Mouse (Mus musculus) embryonic facial prominence, embryonic 10.5 days (tissue): ENCODE measurements around the gene Igdcc4. TPM values are rescaled to one million over a fixed set of nuclear protein-coding genes. Genes with fewer than 3 reads are reported as not detected.

Source experiments
- DNase-seq: peaks from one replicate; pipeline ENCODE4 v3.0.0-alpha.2; 2017; ENCODE audit warnings: low spot score
- H3K27ac ChIP-seq: fragments of 300-500 bp; sonication (generic); replicated peaks from 2 replicates; pipeline ENCODE4 v1.5.1; 2016; ENCODE audit warnings: mild to moderate bottlenecking
- H3K27me3 ChIP-seq: fragments of 300-500 bp; sonication (generic); replicated peaks from 2 replicates; pipeline ENCODE4 v1.6.1; 2016; ENCODE audit warnings: low read depth, mild to moderate bottlenecking; ENCODE audit not compliant: poor library complexity, severe bottlenecking
- H3K36me3 ChIP-seq: fragments of 300-500 bp; sonication (generic); replicated peaks from 2 replicates; pipeline ENCODE4 v1.6.1; 2016; ENCODE audit warnings: mild to moderate bottlenecking, moderate library complexity
- H3K4me1 ChIP-seq: fragments of 300-500 bp; sonication (generic); 2 replicates; pipeline ENCODE4 v1.6.1; 2016
- H3K4me3 ChIP-seq: fragments of 300-500 bp; sonication (generic); 2 replicates; pipeline ENCODE4 v1.5.1; 2016; ENCODE audit warnings: mild to moderate bottlenecking, moderate library complexity
- H3K9me3 ChIP-seq: fragments of 300-500 bp; sonication (generic); 2 replicates; pipeline ENCODE4 v1.6.1; 2016; ENCODE audit warnings: mild to moderate bottlenecking
- WGBS: fragments of 180-500 bp; shearing (Covaris S2); methylation state at CpG from one replicate; pipeline ENCODE4 v1.1.7; 2016; 5-methylcytosine and 5-hydroxymethylcytosine counted together
- polyA plus RNA-seq: library from polyadenylated mRNA; unstranded; fragments of >200 nt; fragmentation: Nextera tagmentation; extraction: Ambion mirVana; gene quantifications from 2 replicates; pipeline ENCODE4 v1.2.1, GENCODE M21; 2016

Igdcc4 gene
- polyA plus RNA-seq, 1 experiment from 2014 or later: 9.7 TPM

GRCm38 (mm10) chr9:65166386-65166785 lies 65.1 kb downstream of the Igdcc4 start:
- 0 out of 2 replicates have a peak, but pooled peaks cover 4% of the 10 kb centered on the region for H3K27me3 ChIP-seq
- peak; percentile 81 for DNase-seq
- H3K9me3 ChIP-seq: no peaks in the 10 kb centered on the region
- peak overlapping the region; percentile 27; the same call in 1 of the 2 replicates for H3K4me3 ChIP-seq
- peaks cover 83% of the 10 kb centered on the region for H3K4me1 ChIP-seq
- H3K36me3 ChIP-seq: peaks cover 50% of the 10 kb centered on the region
- peak overlapping the region; percentile 83 for H3K27ac ChIP-seq
- 36% methylated on average over 9 of the region's 9 CpGs for WGBS

DNA sequence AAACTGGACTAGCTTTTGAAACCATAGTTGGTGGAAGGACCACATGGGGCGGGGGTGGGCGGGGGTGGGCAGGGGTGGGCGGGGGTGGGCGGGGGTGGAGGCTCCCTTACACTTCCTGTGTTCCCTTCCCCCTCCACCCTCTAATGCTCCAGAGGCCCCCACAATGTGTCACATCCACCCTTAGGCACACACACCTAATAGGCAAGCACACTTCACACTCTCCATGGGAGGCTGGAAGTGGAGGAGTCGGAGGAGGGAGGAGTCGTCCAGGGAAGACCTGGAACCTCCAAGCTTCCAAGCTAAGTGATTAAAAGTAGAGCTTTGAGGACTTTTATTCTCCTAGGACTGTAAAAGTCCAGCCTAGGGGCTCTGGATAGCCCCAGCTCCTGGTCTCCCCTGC lies 67.2 kb downstream of the Igdcc4 start:
- WGBS: 47% methylated on average over 6 of the region's 6 CpGs
- no peaks in the 10 kb centered on the region for H3K9me3 ChIP-seq
- H3K27ac ChIP-seq: peak overlapping the region; percentile 79
- H3K36me3 ChIP-seq: peaks cover 67% of the 10 kb centered on the region
- H3K4me3 ChIP-seq: no peak overlapping the region
- H3K27me3 ChIP-seq: no peaks in the 10 kb centered on the region
- no peak for DNase-seq
- H3K4me1 ChIP-seq: peaks cover 82% of the 10 kb centered on the region

DNA sequence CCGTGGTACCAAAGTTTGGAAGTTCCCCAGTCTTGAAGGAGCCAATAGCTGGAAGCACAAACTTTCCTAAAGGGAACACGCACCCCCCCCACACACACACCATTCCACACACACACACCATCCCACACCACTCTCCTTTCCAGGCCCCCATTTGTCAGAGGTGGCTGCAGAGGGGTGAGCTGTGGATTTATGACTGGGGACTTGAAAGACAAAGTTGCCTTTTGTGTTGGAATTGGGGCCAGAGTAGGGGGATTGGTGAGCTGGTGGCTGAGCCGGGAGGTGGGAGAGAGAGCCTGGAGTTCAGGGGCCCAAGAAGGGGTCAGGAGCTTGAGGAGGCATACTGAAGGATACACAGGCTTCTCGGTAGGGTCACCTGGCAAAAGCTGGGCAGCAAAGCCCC lies 67.7 kb downstream of the Igdcc4 start:
- Histone ChIP-seq H3K4me1 (peaks cover 81% of the 10 kb centered on the region), H3K27me3 (no peaks in the 10 kb centered on the region), H3K27ac (peak overlapping the region; percentile 79), H3K36me3 (peaks cover 71% of the 10 kb centered on the region), H3K9me3 (no peaks in the 10 kb centered on the region), H3K4me3 (no peak overlapping the region)
- 52% methylated on average over 4 of the region's 4 CpGs for WGBS
- DNase-seq: no peak

DNA sequence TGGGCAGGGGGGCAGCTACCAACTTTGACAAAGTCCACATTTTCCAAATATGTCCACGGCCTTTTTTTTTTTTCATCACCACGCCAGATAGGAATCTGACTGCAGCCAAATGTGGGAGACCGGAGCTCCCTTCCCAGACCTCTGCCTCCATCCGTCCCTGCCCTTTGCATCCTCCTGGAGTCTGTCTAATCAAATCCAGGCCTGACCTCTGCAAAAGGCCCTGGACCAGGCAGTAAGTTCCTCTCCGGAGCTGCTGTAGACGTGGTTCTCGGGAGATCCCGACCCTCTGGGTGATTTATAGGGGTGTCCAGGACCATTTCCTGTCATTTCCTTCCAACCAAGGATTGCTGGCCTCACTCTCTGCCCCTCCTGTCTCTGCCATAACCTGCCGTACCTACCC lies 71.4 kb downstream of the Igdcc4 start:
- peaks cover 82% of the 10 kb centered on the region for H3K4me1 ChIP-seq
- peak; percentile 55 for DNase-seq
- peaks cover 77% of the 10 kb centered on the region for H3K36me3 ChIP-seq
- 45% methylated on average over 9 of the region's 9 CpGs for WGBS
- peak overlapping the region; percentile 45 for H3K27ac ChIP-seq
- 0 out of 2 replicates have a peak, but pooled peaks cover 4% of the 10 kb centered on the region for H3K27me3 ChIP-seq
- H3K9me3 ChIP-seq: no peaks in the 10 kb centered on the region
- H3K4me3 ChIP-seq: no peak overlapping the region

DNA sequence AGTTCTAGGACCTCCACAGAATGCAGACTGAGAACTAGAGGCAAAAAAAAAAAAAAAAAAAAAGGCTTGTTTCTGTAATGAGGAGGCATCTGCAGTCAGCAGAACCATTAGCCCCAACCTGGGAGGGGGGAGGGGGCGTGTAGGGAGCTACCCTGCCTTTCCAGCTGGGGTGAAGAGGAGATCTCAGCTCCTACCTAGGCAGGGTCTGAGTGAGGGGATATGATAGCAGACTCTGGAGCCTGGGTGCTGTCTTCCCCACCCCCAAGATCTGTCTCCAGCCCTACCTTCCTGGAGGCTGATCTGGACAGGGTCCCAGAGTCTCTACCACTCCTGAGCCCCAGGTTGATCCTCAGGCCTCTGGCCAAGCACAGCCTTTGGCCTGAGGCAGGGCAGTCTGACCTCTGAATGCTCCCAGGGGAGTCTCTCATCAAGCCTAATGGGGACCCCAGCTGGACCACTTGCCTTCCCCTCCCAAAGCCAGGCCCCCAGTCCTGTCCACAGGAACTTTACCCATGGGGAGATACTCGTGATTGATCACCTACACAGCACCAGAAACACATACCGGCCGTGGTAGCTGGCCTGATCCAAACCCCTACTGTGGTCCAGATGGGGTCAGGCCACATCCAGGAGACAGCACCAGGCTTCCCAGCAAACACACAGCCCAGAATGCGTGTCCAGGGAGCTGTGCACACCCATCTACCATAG lies 74.1 kb downstream of the Igdcc4 start:
- DNase-seq: no peak
- Histone ChIP-seq H3K36me3 (peaks cover 83% of the 10 kb centered on the region), H3K4me1 (peaks cover 87% of the 10 kb centered on the region), H3K27me3 (peaks cover 4% of the 10 kb centered on the region; the same call in 1 of the 2 replicates), H3K9me3 (no peaks in the 10 kb centered on the region), H3K27ac (peak overlapping the region; percentile 88), H3K4me3 (no peak overlapping the region)
- WGBS: 29% methylated on average over 5 of the region's 5 CpGs

- peaks cover 84% of the 10 kb centered on the region for H3K36me3 ChIP-seq
- DNase-seq: no peak
Measured at GRCm38 (mm10) chr9:65175939-65176871, 74.9 kb downstream of the Igdcc4 start.

GRCm38 (mm10) chr9:65177497-65177896 lies 76.2 kb downstream of the Igdcc4 start:
- H3K36me3 ChIP-seq: peaks cover 88% of the 10 kb centered on the region
- peaks cover 98% of the 10 kb centered on the region for H3K4me1 ChIP-seq
- peaks cover 8% of the 10 kb centered on the region; the same call in 1 of the 2 replicates for H3K27me3 ChIP-seq
- H3K9me3 ChIP-seq: no peaks in the 10 kb centered on the region
- no peak overlapping the region for H3K4me3 ChIP-seq
- peak overlapping the region; percentile 88 for H3K27ac ChIP-seq
- 59% methylated on average over 3 of the region's 3 CpGs for WGBS
- no peak for DNase-seq

More at GRCm38 (mm10) chr9:65175939-65176871, 74.9 kb downstream of the Igdcc4 start:
- peak overlapping the region; percentile 19; the same call in 1 of the 2 replicates for H3K4me3 ChIP-seq
- H3K4me1 ChIP-seq: peaks cover 95% of the 10 kb centered on the region
- H3K9me3 ChIP-seq: no peaks in the 10 kb centered on the region
- H3K27ac ChIP-seq: peak overlapping the region; percentile 88
- H3K27me3 ChIP-seq: peaks cover 4% of the 10 kb centered on the region; the same call in 1 of the 2 replicates
- WGBS: 41% methylated on average over 9 of the region's 9 CpGs

- Histone ChIP-seq H3K4me1 (peaks cover 98% of the 10 kb centered on the region), H3K27me3 (peaks cover 10% of the 10 kb centered on the region; the same call in 1 of the 2 replicates), H3K27ac (peak overlapping the region; percentile 88), H3K4me3 (peak overlapping the region; percentile 38), H3K9me3 (no peaks in the 10 kb centered on the region), H3K36me3 (peaks cover 88% of the 10 kb centered on the region)
- 42% methylated on average over 10 of the region's 10 CpGs for WGBS
- DNase-seq: no peak
Measured at GRCm38 (mm10) chr9:65177912-65178311, 76.6 kb downstream of the Igdcc4 start.

DNA sequence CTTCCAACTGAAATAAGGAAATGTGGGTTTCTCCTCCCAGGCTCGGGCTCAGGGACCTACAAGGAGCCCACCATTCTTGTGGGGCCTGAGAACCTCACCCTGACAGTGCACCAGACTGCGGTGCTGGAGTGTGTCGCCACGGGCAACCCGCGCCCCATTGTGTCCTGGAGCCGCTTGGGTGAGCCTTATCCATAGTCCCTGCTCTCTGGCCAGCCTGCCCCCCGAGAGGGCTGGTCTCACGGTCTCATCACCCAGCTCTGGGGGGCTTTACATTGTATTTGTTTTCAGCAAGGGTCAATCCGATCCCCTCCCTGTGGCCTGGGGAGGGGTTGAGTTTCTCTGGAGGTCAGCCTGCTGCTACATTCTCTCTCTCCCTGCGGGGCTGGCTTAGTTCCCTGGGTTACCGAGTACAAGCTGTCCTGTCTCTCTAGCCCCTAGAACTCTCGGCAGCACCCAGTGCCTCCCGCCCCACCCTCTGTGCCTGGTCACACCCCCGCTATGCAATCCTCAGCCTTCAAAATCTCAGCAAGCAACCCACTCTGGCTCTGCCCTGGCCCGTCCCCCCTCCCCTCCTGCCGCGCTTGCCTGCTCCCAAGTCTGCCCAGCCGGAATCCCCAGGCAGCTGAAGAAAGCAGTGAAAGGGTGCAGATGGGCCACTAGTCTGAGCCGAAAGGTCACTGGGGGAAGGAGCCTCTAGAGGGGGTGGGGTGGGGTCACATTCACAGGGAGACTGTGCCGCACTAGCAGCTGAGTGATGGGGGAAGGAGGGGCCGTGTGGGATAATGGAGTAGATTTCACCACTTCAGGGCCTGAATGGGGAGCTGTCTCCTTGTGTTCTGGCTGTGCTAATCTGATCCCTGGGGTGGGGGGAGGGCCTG lies 77.3 kb downstream of the Igdcc4 start:
- peaks cover 95% of the 10 kb centered on the region for H3K4me1 ChIP-seq
- H3K27me3 ChIP-seq: peaks cover 10% of the 10 kb centered on the region; the same call in 1 of the 2 replicates
- H3K4me3 ChIP-seq: peak overlapping the region; percentile 38
- DNase-seq: peak; percentile 88
- WGBS: 3% methylated on average over 22 of the region's 22 CpGs
- no peaks in the 10 kb centered on the region for H3K9me3 ChIP-seq
- peak overlapping the region; percentile 88 for H3K27ac ChIP-seq
- peaks cover 88% of the 10 kb centered on the region for H3K36me3 ChIP-seq

DNA sequence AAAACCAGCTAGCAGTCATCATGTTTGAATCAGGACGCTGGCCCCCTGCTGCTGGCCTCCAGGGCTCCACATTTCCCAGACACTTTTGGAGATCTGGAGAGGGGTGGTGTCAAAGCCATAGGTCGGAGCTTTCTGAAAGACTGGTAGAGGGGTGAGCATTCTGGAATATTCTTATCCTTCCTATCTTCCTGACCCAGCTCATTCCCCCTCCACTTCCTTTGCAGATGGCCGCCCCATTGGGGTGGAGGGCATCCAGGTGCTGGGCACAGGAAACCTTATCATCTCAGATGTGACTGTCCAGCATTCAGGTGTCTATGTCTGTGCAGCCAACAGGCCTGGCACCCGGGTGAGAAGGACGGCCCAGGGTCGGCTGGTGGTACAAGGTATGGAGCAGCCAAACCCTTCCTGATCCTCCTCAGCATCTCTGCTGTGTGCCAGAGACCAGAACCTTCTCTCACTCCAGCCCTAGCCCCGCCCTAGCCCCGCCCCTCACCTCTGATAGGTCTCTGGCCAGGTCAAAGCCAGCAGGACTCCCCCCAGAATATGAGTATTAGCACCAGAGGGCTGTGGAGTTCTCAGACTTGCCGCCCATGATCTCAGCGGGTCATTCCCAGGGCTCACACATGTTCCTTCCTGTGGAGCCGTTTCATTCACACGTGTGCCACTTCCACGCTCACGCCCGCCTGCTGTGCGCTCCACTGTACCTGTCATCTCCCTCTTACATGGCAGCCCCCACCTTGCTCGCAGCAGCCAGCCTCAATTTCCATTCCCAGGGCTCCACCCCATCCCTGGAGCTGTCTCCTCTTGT lies 78.7 kb downstream of the Igdcc4 start:
- no peaks in the 10 kb centered on the region for H3K9me3 ChIP-seq
- H3K4me1 ChIP-seq: peaks cover 91% of the 10 kb centered on the region
- H3K4me3 ChIP-seq: no peak overlapping the region; the same call in 1 of the 2 replicates
- H3K27ac ChIP-seq: peak overlapping the region; percentile 88
- H3K36me3 ChIP-seq: peaks cover 96% of the 10 kb centered on the region
- 37% methylated on average over 17 of the region's 17 CpGs for WGBS
- DNase-seq: no peak
- peaks cover 10% of the 10 kb centered on the region; the same call in 1 of the 2 replicates for H3K27me3 ChIP-seq
